10 mouse cellular contexts compared by ENCODE assay signal in the genomic region with DNA sequence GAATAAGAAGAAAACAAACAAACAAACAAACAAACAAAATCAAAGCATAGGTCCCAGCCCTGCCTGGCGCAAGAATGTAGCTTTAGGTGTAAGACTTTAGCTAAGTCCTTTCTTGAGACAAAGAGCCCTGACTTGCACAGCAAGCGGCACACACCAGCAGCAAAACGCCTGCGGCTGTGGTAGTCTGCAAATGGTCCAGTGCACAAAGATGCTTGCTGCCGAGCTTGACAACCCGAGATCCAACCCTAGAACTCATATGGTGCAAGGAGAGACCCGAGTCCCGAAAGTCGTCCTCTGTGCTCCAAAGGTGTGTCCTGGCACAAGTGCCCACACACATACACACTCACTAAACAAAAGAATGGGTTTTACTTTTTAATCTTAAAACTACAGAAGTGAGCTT. TPM values are rescaled to one million over a fixed set of nuclear protein-coding genes. Genes with fewer than 3 reads are reported as not detected.
DNase-seq lines count a peak whose midpoint lies in the region; ATAC-seq and TF ChIP-seq lines count a peak whose summit lies in the region.
"Had no signal": no experiment of that assay in that cellular context is flagged by ENCODE, and none has a peak within 500 bp of the region (broad histone marks: within the 10 kb centered on the region; RNA-seq: fewer than 3 reads in every experiment).

No protein-coding gene starts in this region.

- H3K4me3 ChIP-seq in heart, embryonic 13.5 days: no peak overlapping the region
- no peak overlapping the region for H3K4me3 ChIP-seq in spleen, adult 2 months (ENCODE audit: extremely low read depth, insufficient read depth, insufficient read length)
- no peak overlapping the region for H3K4me3 ChIP-seq in limb, embryonic 15.5 days

- H3K4me2 ChIP-seq in heart, embryonic 13.5 days: peak overlapping the region; percentile 59
- 0 out of 2 replicates have a peak overlapping the region, but pooled peaks have one; percentile 17 for H3K4me2 ChIP-seq in limb, embryonic 15.5 days

- 52% methylated on average over 9 of the region's 9 CpGs for WGBS in heart, embryonic 13.5 days
- WGBS in spleen, adult 2 months: 47% methylated on average over 9 of the region's 9 CpGs
- 47% methylated on average over 9 of the region's 9 CpGs for WGBS in limb, embryonic 15.5 days

- DNase-seq in heart, postnatal 25 days (ENCODE audit: low spot score): no peak
- no peak for DNase-seq in spleen, adult 2 months (ENCODE audit: low read depth in 1 of 2, low spot score in 2 of 2)
- DNase-seq in spleen, adult 12 weeks (ENCODE audit: low spot score): no peak
- DNase-seq in thymus, postnatal 14 days: peak; percentile 20
- DNase-seq in urinary bladder, postnatal 36 days (ENCODE audit: low spot score in 2 of 2): no peak
- DNase-seq in lung, postnatal 36 days: no peak
- DNase-seq: adrenal gland, adult 8-10 months had no signal

- H3K9me3 ChIP-seq in heart, embryonic 13.5 days: no peaks in the 10 kb centered on the region
- no peaks in the 10 kb centered on the region for H3K9me3 ChIP-seq in limb, embryonic 15.5 days

- peaks cover 23% of the 10 kb centered on the region for H3K27me3 ChIP-seq in heart, embryonic 13.5 days (replicated peaks)
- no peaks in the 10 kb centered on the region for H3K27me3 ChIP-seq in spleen, adult 2 months (ENCODE audit: control insufficient read depth, insufficient read depth, low read length)
- H3K27me3 ChIP-seq in limb, embryonic 15.5 days: no peaks in the 10 kb centered on the region

- peak overlapping the region; percentile 91 for H3K27ac ChIP-seq in heart, embryonic 13.5 days (replicated peaks)
- H3K27ac ChIP-seq in spleen, adult 2 months (ENCODE audit: insufficient read depth, low read length): peak overlapping the region; percentile 72
- H3K27ac ChIP-seq in limb, embryonic 15.5 days: peak overlapping the region; percentile 80

- peak overlapping the region; percentile 58; the same call in 1 of the 2 replicates for H3K9ac ChIP-seq in heart, embryonic 13.5 days
- H3K9ac ChIP-seq in limb, embryonic 15.5 days: no peak overlapping the region

- TF ChIP-seq CTCF in spleen, adult 2 months (IDR thresholded peaks at IDR 0.05; ENCODE audit: extremely low read depth, insufficient read depth, insufficient read length, insufficient replicate concordance): no peak

- no peak for TF ChIP-seq POLR2A in spleen, adult 2 months (IDR thresholded peaks at IDR 0.05; ENCODE audit: low read depth, low read length)

- no peaks in the 10 kb centered on the region for H3K36me3 ChIP-seq in heart, embryonic 13.5 days
- H3K36me3 ChIP-seq in spleen, adult 2 months (ENCODE audit: control insufficient read depth, insufficient read depth, low read length): no peaks in the 10 kb centered on the region
- no peaks in the 10 kb centered on the region for H3K36me3 ChIP-seq in limb, embryonic 15.5 days

- intact Hi-C loops in heart, postnatal 25 days (cut with DNase I): no loop called here

- peaks cover 39% of the 10 kb centered on the region for H3K4me1 ChIP-seq in heart, embryonic 13.5 days
- H3K4me1 ChIP-seq in spleen, adult 2 months (ENCODE audit: control insufficient read depth, insufficient read depth, insufficient read length): peaks cover 22% of the 10 kb centered on the region
- H3K4me1 ChIP-seq in limb, embryonic 15.5 days: peaks cover 45% of the 10 kb centered on the region

- no peak for ATAC-seq in heart, embryonic 13.5 days (ENCODE audit: extremely low read depth, insufficient number of reproducible peaks, low FRiP score, low TSS enrichment)
- ATAC-seq in limb, embryonic 15.5 days (ENCODE audit: insufficient number of reproducible peaks, low FRiP score, low TSS enrichment, low read depth): no peak

RNA-seq across cellular contexts. Expression of a gene that starts 19.7 kb away (rescaled TPM):
- polyA plus RNA-seq in heart, embryonic 13.5 days (2015; fragmentation: Nextera tagmentation; extraction: Ambion mirVana): 20.2 and 21.8 TPM in 2 replicates
- total RNA-seq in heart, postnatal 25 days (2021): 1 to 10 TPM; 2.7 to 2.8 TPM
- 0.87 and 0.98 TPM in 2 replicates for polyA plus RNA-seq in spleen, adult 2 months (2012; rRNA removed)
- 112 and 115 TPM in 2 replicates for polyA plus RNA-seq in limb, embryonic 15.5 days (2015; fragmentation: Nextera tagmentation; extraction: Ambion mirVana)
- total RNA-seq: hematopoietic stem cell, adult 5-6 weeks had no signal

RNA-seq across cellular contexts. Expression of a gene that starts 44.7 kb away (rescaled TPM):
- polyA plus RNA-seq in heart, embryonic 13.5 days (2015; fragmentation: Nextera tagmentation; extraction: Ambion mirVana): 32.7 and 38.7 TPM in 2 replicates
- 1 to 10 TPM; 8.8 to 8.9 TPM for total RNA-seq in heart, postnatal 25 days (2021)
- polyA plus RNA-seq in spleen, adult 2 months (2012; rRNA removed): 6.3 and 8.3 TPM in 2 replicates
- 56.2 and 60.5 TPM in 2 replicates for polyA plus RNA-seq in limb, embryonic 15.5 days (2015; fragmentation: Nextera tagmentation; extraction: Ambion mirVana)

Comparison
In these comparisons a context has a peak if more than half of its experiments do, and no peak if none do; other contexts are left out.
1. RNA of a gene that starts 19.7 kb away (polyA plus RNA-seq): 112 to 115 TPM in limb, embryonic 15.5 days and 20.2 to 21.8 TPM in heart, embryonic 13.5 days; 0.87 to 0.98 TPM in spleen, adult 2 months; every median in the first group is over 10 times any median in the second.
2. Peak in every context shown above with its lines, with median percentiles within 50 percentile points of each other: H3K27ac ChIP-seq.